Mouse (Mus musculus) CH12.LX (cell line): Measurements from ENCODE around the gene Mdfic. TPM values are rescaled to one million over a fixed set of nuclear protein-coding genes. Genes with fewer than 3 reads are reported as not detected.

Source experiments
- DNase-seq: peaks from one replicate; pipeline ENCODE4 v3.0.0-alpha.2; 2013; ENCODE audit errors: extremely low read depth
- H3K27ac ChIP-seq: 2 replicates; pipeline ENCODE4 v1.5.1; 2012; ENCODE audit warnings: low read depth, mild to moderate bottlenecking, control low read depth, moderate library complexity; ENCODE audit not compliant: insufficient read depth
- H3K27me3 ChIP-seq: replicated peaks from 2 replicates; pipeline ENCODE3; 2012; ENCODE audit warnings: inconsistent platforms
- H3K36me3 ChIP-seq, 2 experiments: replicated peaks in 1 of 2; 2 replicates each; pipeline versions ENCODE3 to v1.6.1; 2012; ENCODE audit warnings: inconsistent platforms in 1 of 2, low read length in 1 of 2, mild to moderate bottlenecking in 1 of 2, mixed read lengths in 1 of 2, moderate library complexity in 1 of 2; ENCODE audit not compliant: control insufficient read depth in 1 of 2, insufficient read depth in 1 of 2
- H3K4me1 ChIP-seq, 2 experiments: 2 replicates each; pipeline ENCODE4 v1.6.1; 2012; ENCODE audit warnings: inconsistent platforms in 1 of 2, moderate library complexity in 1 of 2; ENCODE audit not compliant: insufficient read depth in 2 of 2, control insufficient read depth in 1 of 2
- H3K4me2 ChIP-seq: 2 replicates; pipeline ENCODE4 v1.6.1; 2012; ENCODE audit warnings: low read depth, mild to moderate bottlenecking, control low read depth; ENCODE audit not compliant: poor library complexity, insufficient read depth, severe bottlenecking
- H3K4me3 ChIP-seq, 3 experiments: fragments of 150-350 bp in 1 of 3; sonication (generic) in 1 of 3; replicated peaks in 1 of 3; 2 replicates each; pipeline versions ENCODE3 to v1.5.1; 2011 to 2012; ENCODE audit warnings: low read depth in 2 of 3, low read length in 2 of 3, mild to moderate bottlenecking in 2 of 3, moderate library complexity in 2 of 3, control low read depth in 1 of 3, improper control_type of control experiment in 1 of 3, inconsistent platforms in 1 of 3, mixed read lengths in 1 of 3; ENCODE audit not compliant: poor library complexity in 1 of 3
- H3K79me2 ChIP-seq: replicated peaks from 2 replicates; pipeline ENCODE4 v1.6.1; 2012; ENCODE audit warnings: mild to moderate bottlenecking, moderate library complexity; ENCODE audit not compliant: control insufficient read depth, poor library complexity, insufficient read depth, severe bottlenecking; ENCODE audit errors: extremely low read depth
- H3K9ac ChIP-seq: 2 replicates; pipeline ENCODE4 v1.6.1; 2012; ENCODE audit warnings: low read depth, mild to moderate bottlenecking, control low read depth, moderate library complexity; ENCODE audit not compliant: insufficient read depth
- H3K9me3 ChIP-seq: replicated peaks from 2 replicates; pipeline ENCODE3; 2012; ENCODE audit warnings: low read length, inconsistent platforms, mixed read lengths
- BHLHE40 ChIP-seq: IDR thresholded peaks from 2 replicates; pipeline ENCODE4 v1.6.1; 2011; ENCODE audit warnings: mild to moderate bottlenecking, low read depth, low read length, improper control_type of control experiment
- CHD2 ChIP-seq: IDR thresholded peaks from 2 replicates; pipeline ENCODE4 v1.6.1; 2011; ENCODE audit warnings: low read length, improper control_type of control experiment
- EP300 ChIP-seq: IDR thresholded peaks from 2 replicates; pipeline ENCODE4 v1.6.1; 2011; ENCODE audit warnings: low read length, improper control_type of control experiment
- ETS1 ChIP-seq: conservative IDR thresholded peaks from 2 replicates; pipeline ENCODE4 v1.6.1; 2012; ENCODE audit warnings: low read depth, mild to moderate bottlenecking, inconsistent platforms, low read length, improper control_type of control experiment, moderate library complexity
- HCFC1 ChIP-seq: IDR thresholded peaks from 2 replicates; pipeline ENCODE4 v1.6.1; 2012; ENCODE audit warnings: low read depth, mild to moderate bottlenecking, inconsistent platforms, low read length, improper control_type of control experiment
- IRF4 ChIP-seq: IDR thresholded peaks from 2 replicates; pipeline ENCODE4 v1.6.1; 2014; ENCODE audit warnings: low read depth, mild to moderate bottlenecking, inconsistent platforms, low read length, improper control_type of control experiment
- JUND ChIP-seq: conservative IDR thresholded peaks from 2 replicates; pipeline ENCODE4 v1.6.1; 2011; ENCODE audit warnings: low read depth, low read length, improper control_type of control experiment
- KAT2A ChIP-seq: IDR thresholded peaks from 2 replicates; pipeline ENCODE4 v1.6.1; 2012; ENCODE audit warnings: low read length, improper control_type of control experiment, inconsistent platforms; ENCODE audit not compliant: insufficient replicate concordance
- MAX ChIP-seq: IDR thresholded peaks from 2 replicates; pipeline ENCODE4 v1.6.1; 2011; ENCODE audit warnings: low read length, improper control_type of control experiment
- MAZ ChIP-seq: IDR thresholded peaks from 2 replicates; pipeline ENCODE4 v1.6.1; 2012; ENCODE audit warnings: low read depth, mild to moderate bottlenecking, inconsistent platforms, low read length, improper control_type of control experiment, moderate library complexity
- MEF2A ChIP-seq: IDR thresholded peaks from 2 replicates; pipeline ENCODE4 v1.6.1; 2014; ENCODE audit warnings: low read depth, mild to moderate bottlenecking, inconsistent platforms, low read length, improper control_type of control experiment, borderline replicate concordance
- MXI1 ChIP-seq: IDR thresholded peaks from 2 replicates; pipeline ENCODE4 v1.6.1; 2011; ENCODE audit warnings: mild to moderate bottlenecking, low read depth, low read length, improper control_type of control experiment
- MYC ChIP-seq: IDR thresholded peaks from 2 replicates; pipeline ENCODE4 v1.6.1; 2011; ENCODE audit warnings: low read depth, mild to moderate bottlenecking, improper control_type of control experiment, low read length
- NELFE ChIP-seq: IDR thresholded peaks from 2 replicates; pipeline ENCODE4 v1.6.1; 2011; ENCODE audit warnings: low read depth, low read length, improper control_type of control experiment
- NRF1 ChIP-seq: IDR thresholded peaks from 2 replicates; pipeline ENCODE4 v1.6.1; 2014; ENCODE audit warnings: low read depth, mild to moderate bottlenecking, inconsistent platforms, low read length, improper control_type of control experiment, moderate library complexity
- PAX5 ChIP-seq: IDR thresholded peaks from 2 replicates; pipeline ENCODE4 v1.6.1; 2012; ENCODE audit warnings: low read length, inconsistent platforms, mixed read lengths
- POLR2A ChIP-seq: IDR thresholded peaks from 2 replicates; pipeline ENCODE4 v1.6.1; 2011; ENCODE audit warnings: low read depth, mild to moderate bottlenecking, improper control_type of control experiment, low read length
- POLR2AphosphoS2 ChIP-seq: IDR thresholded peaks from 2 replicates; pipeline ENCODE4 v1.6.1; 2011; ENCODE audit warnings: low read depth, low read length, improper control_type of control experiment
- RCOR1 ChIP-seq: conservative IDR thresholded peaks from 2 replicates; pipeline ENCODE4 v1.6.1; 2012; ENCODE audit warnings: low read depth, mild to moderate bottlenecking, inconsistent platforms, low read length, improper control_type of control experiment
- SIN3A ChIP-seq: IDR thresholded peaks from 2 replicates; pipeline ENCODE4 v1.6.1; 2012; ENCODE audit warnings: low read length, improper control_type of control experiment, inconsistent platforms
- SMC3 ChIP-seq: IDR thresholded peaks from 2 replicates; pipeline ENCODE4 v1.6.1; 2011; ENCODE audit warnings: low read depth, low read length, improper control_type of control experiment
- TBP ChIP-seq: conservative IDR thresholded peaks from 2 replicates; pipeline ENCODE4 v1.6.1; 2011; ENCODE audit warnings: low read depth, low read length, improper control_type of control experiment
- TCF12 ChIP-seq: IDR thresholded peaks from 2 replicates; pipeline ENCODE4 v1.6.1; 2014; ENCODE audit warnings: low read depth, mild to moderate bottlenecking, inconsistent platforms, low read length, improper control_type of control experiment
- UBTF ChIP-seq: IDR thresholded peaks from 2 replicates; pipeline ENCODE4 v1.6.1; 2012; ENCODE audit warnings: low read depth, mild to moderate bottlenecking, inconsistent platforms, low read length, improper control_type of control experiment, moderate library complexity
- USF1 ChIP-seq: IDR thresholded peaks from 2 replicates; pipeline ENCODE4 v1.6.1; 2014; ENCODE audit warnings: low read depth, mild to moderate bottlenecking, inconsistent platforms, low read length, improper control_type of control experiment
- ZC3H11A ChIP-seq: IDR thresholded peaks from 2 replicates; pipeline ENCODE4 v1.6.1; 2012; ENCODE audit warnings: low read depth, mild to moderate bottlenecking, inconsistent platforms, low read length, improper control_type of control experiment
- ZKSCAN1 ChIP-seq: IDR thresholded peaks from 2 replicates; pipeline ENCODE4 v1.6.1; 2012; ENCODE audit warnings: low read depth, inconsistent platforms, low read length, improper control_type of control experiment, borderline replicate concordance
- ZMIZ1 ChIP-seq: IDR thresholded peaks from 2 replicates; pipeline ENCODE4 v1.6.1; 2012; ENCODE audit warnings: low read depth, mild to moderate bottlenecking, inconsistent platforms, low read length, improper control_type of control experiment
- dilution Hi-C: fragments of 300-500 bp; cut with MboI; formaldehyde crosslinking; loops from 2 replicates; pipeline ENCODE4 v1.14.3; 2020; ENCODE audit warnings: low sequenced_read_pairs; ENCODE audit not compliant: extremely low pct_unique_long_range_greater_than_20kb, extremely low pct_ligation_motif_present
- in situ Hi-C: fragments of 300-500 bp; cut with MboI; formaldehyde crosslinking; loops from 3 replicates; pipeline ENCODE4 v1.14.3; 2019; ENCODE audit warnings: low sequenced_read_pairs, low pct_ligation_motif_present, low pct_unique_long_range_greater_than_20kb, mixed read lengths
- polyA plus RNA-seq: library from polyadenylated mRNA; unstranded; fragments of >175 nt; gene quantifications from 2 replicates; pipeline ENCODE4 v1.2.1, GENCODE M21; 2012; ENCODE audit warnings: low read depth; ENCODE audit not compliant: insufficient read length
- total RNA-seq, 2 experiments: library from RNA; depleted of rRNA; stranded (reverse); fragments of 300-350 nt in 1 of 2; fragments of >200 nt in 1 of 2; gene quantifications; 2 replicates each; pipeline ENCODE4 v1.2.3; 2012 to 2014

The Mdfic gene
- total and polyA plus RNA-seq, 3 experiments: 8.3 to 14.7 (median 14.1) TPM

DNA sequence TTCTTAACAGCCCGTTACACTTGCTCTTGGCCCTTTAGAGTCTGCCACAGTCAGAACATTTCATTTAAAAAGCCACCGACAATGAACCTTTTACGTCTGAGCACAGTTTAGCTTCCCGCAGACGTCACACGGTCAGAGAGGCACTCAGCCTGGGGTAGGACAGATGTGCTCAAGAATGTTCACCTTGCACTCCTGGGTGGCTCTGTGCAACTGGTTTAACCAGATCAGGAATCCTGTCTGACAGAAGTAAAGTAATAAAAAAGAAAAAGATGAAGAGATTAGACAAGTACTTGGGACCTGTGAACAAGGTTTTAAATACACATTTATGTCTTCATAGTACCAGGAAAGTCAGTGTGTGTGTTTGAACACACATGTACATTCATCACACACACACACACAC, 542 bp upstream of the Mdfic start:
- Histone ChIP-seq H3K79me2 (peaks cover 8% of the 10 kb centered on the region; the same call in 1 of the 2 replicates), H3K27ac (no peak overlapping the region), H3K9ac (peak overlapping the region; percentile 79; the same call in 1 of the 2 replicates), H3K27me3 (no peaks in the 10 kb centered on the region), H3K4me2 (no peak overlapping the region), H3K4me3 (no peak overlapping the region), H3K4me1 (peaks cover 3 to 15% of the 10 kb centered on the region in 2 experiments; a peak in 3 of 4 replicates), H3K36me3 (peaks cover 3 to 14% of the 10 kb centered on the region in 2 experiments), H3K9me3 (no peaks in the 10 kb centered on the region)
- TF ChIP-seq KAT2A (no peak), TBP (no peak), NELFE (no peak), UBTF (no peak), POLR2AphosphoS2 (no peak), PAX5 (no peak), MAX (no peak), HCFC1 (no peak), MEF2A (no peak), ZC3H11A (no peak), SMC3 (no peak), MAZ (no peak)
- dilution Hi-C loops (no loop called here), in situ Hi-C loops (no loop called here)
- no peak for DNase-seq

DNA sequence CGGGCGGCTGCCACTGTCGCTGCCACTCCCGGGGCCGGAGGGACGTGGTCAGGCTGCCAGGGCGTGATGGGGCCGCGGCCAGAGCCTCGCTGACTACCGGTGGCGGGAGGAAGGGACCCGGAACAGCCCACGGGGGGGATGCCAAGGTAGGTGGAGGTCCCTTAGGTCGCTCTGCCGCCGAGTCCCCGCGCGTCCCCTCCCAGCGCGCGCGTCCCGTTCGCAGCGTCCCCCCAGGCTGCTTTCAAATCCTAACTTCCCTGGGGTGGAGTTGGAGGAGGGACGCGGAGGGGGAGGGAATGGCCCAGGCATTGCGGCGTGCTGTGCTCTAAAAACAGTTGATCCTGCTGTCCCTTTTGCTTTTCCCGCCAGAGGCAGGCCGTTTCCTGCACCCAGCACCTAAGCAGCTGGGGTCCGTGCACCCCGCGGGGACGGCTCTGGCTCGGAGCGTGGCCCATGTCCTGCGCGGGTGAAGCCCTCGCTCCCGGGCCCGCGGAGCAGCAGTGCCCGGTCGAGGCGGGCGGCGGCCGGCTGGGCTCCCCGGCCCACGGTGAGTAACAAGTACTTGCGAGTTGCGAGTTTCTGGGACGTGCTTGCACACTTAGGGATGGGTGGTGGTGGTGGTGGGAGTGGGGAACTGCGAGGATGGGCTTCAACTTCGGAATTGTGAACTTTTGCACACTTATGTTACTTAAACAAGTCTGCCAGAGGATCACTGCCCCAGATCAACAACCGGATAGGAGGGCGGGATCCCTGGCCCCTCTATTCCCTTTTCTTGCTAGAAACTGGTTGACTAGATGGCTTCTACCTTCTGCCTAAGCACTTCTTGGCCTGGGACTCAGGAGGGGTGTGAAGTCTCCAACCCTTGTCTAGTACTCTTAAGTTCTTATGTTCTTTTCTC, 606 bp downstream of the Mdfic start:
- Histone ChIP-seq H3K4me3 (peak overlapping the region; percentile 73 to 90 (median 87)), H3K79me2 (peaks cover 8% of the 10 kb centered on the region; the same call in 1 of the 2 replicates), H3K27me3 (no peaks in the 10 kb centered on the region), H3K4me2 (peak overlapping the region; percentile 88), H3K9ac (peak overlapping the region; percentile 79), H3K36me3 (peaks cover 3 to 16% of the 10 kb centered on the region in 2 experiments), H3K27ac (peak overlapping the region; percentile 48), H3K4me1 (peaks cover 3 to 9% of the 10 kb centered on the region in 2 experiments; a peak in 3 of 4 replicates), H3K9me3 (no peaks in the 10 kb centered on the region)
- dilution Hi-C loops: no loop called here
- no peak for TF ChIP-seq ETS1
- no peak for TF ChIP-seq MXI1
- no peak for TF ChIP-seq CHD2
- peak; percentile 7; the same call in 1 of the 2 replicates for TF ChIP-seq TCF12
- TF ChIP-seq RCOR1: no peak
- TF ChIP-seq SMC3: no peak
- no peak for TF ChIP-seq NRF1
- no peak for TF ChIP-seq KAT2A
- TF ChIP-seq SIN3A: no peak; the same call in 1 of the 2 replicates
- no peak for TF ChIP-seq MYC
- TF ChIP-seq PAX5: no peak
- peak; percentile 55; the same call in 1 of the 2 replicates for TF ChIP-seq POLR2A
- no peak for TF ChIP-seq USF1
- no peak for TF ChIP-seq BHLHE40
- no peak for TF ChIP-seq MAZ
- TF ChIP-seq ZMIZ1: no peak
- no peak for TF ChIP-seq ZKSCAN1
- TF ChIP-seq TBP: no peak
- peak; percentile 91 for TF ChIP-seq UBTF
- no peak for TF ChIP-seq EP300
- 0 out of 2 replicates have a peak, but pooled peaks have one; percentile 14 for TF ChIP-seq MAX
- TF ChIP-seq JUND: no peak
- TF ChIP-seq IRF4: no peak
- in situ Hi-C loops: no loop called here
- DNase-seq: peak; percentile 31
